In genomic region chr2:67654847-67655246, GRCm38 (mm10) we compare ENCODE assay signal across 24 mouse cellular contexts.
"Had no signal": no experiment of that assay in that cellular context is flagged by ENCODE, and none has a peak within 500 bp of the region (broad histone marks: within the 10 kb centered on the region; RNA-seq: fewer than 3 reads in every experiment).

No protein-coding gene starts in this region.

- ATAC-seq: intestine, embryonic 15.5 days; liver, embryonic 12.5 days; midbrain, embryonic 16.5 days had no signal

- H3K36me3 ChIP-seq: intestine, embryonic 15.5 days; kidney, embryonic 15.5 days; limb, embryonic 10.5 days; limb, embryonic 13.5 days; liver, embryonic 12.5 days; liver, embryonic 15.5 days; neural tube, embryonic 13.5 days had no signal

- DNase-seq: kidney, adult 11 months; kidney, adult 8-10 months; kidney, postnatal 10 days; kidney, postnatal 36 days; layer of hippocampus, postnatal 36 days; liver; lung, postnatal 14 days; right cerebral cortex, adult 18-20 months; right cerebral cortex, postnatal 14 days; right cerebral cortex, postnatal 4 days; thymus, adult 2 months; thymus, postnatal 14 days; thymus, postnatal 4 days had no signal

- H3K27me3 ChIP-seq: intestine, embryonic 15.5 days; kidney, embryonic 15.5 days; limb, embryonic 13.5 days; liver, embryonic 12.5 days; liver, embryonic 15.5 days; neural tube, embryonic 13.5 days had no signal

- H3K9ac ChIP-seq: intestine, embryonic 15.5 days; kidney, embryonic 15.5 days; limb, embryonic 13.5 days; liver, embryonic 12.5 days; liver, embryonic 15.5 days; neural tube, embryonic 13.5 days had no signal

- H3K4me1 ChIP-seq: intestine, embryonic 15.5 days; kidney, embryonic 15.5 days; limb, embryonic 10.5 days; liver, embryonic 12.5 days; liver, embryonic 15.5 days had no signal

- H3K9me3 ChIP-seq: intestine, embryonic 15.5 days; kidney, embryonic 15.5 days; limb, embryonic 10.5 days; limb, embryonic 13.5 days; liver, embryonic 12.5 days; liver, embryonic 15.5 days; neural tube, embryonic 13.5 days had no signal

- H3K4me2 ChIP-seq: intestine, embryonic 15.5 days; kidney, embryonic 15.5 days; limb, embryonic 13.5 days; liver, embryonic 12.5 days; liver, embryonic 15.5 days; midbrain, embryonic 11.5 days; neural tube, embryonic 13.5 days had no signal

- H3K4me3 ChIP-seq: intestine, embryonic 15.5 days; kidney, embryonic 15.5 days; limb, embryonic 10.5 days; limb, embryonic 13.5 days; liver, embryonic 12.5 days; liver, embryonic 15.5 days; myocyte; neural tube, embryonic 13.5 days had no signal

- H3K27ac ChIP-seq: intestine, embryonic 15.5 days; kidney, embryonic 15.5 days; limb, embryonic 10.5 days; limb, embryonic 13.5 days; liver, embryonic 12.5 days; liver, embryonic 15.5 days; neural tube, embryonic 13.5 days; stomach, postnatal 0 days had no signal
